10 mouse cellular contexts compared by ENCODE assay signal in the genomic region with DNA sequence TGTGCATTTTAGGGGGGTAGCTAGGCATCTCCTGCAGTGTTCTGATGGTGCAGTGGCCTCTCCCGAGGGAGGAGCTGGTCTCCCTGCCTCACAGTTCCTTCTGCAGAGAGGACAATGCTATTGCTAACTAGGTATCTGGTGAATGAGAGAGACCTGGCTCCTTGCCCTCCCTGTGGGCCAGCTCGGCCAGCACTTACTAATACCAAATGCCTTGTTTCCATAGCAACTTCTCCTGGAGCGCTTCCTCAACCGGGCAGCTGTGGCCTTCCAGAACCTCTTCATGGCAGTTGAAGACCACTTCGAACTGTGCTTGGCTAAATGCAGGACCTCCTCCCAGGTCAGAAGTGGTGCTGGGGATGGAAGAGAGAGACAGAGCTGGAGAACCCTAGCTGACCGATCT. TPM values are rescaled to one million over a fixed set of nuclear protein-coding genes. Genes with fewer than 3 reads are reported as not detected.
DNase-seq lines count a peak whose midpoint lies in the region; TF ChIP-seq lines count a peak whose summit lies in the region.
"Had no signal": no experiment of that assay in that cellular context is flagged by ENCODE, and none has a peak within 500 bp of the region (broad histone marks: within the 10 kb centered on the region; RNA-seq: fewer than 3 reads in every experiment).

No protein-coding gene starts in this region.

- intact Hi-C loops in left cerebral cortex, postnatal 4 days (cut with DNase I) = no loop called here
- intact Hi-C loops in left cerebral cortex, adult 2 months (cut with DNase I) = no loop called here

- no peak overlapping the region for H3K27ac ChIP-seq in left cerebral cortex, adult 2 months
- H3K27ac ChIP-seq: kidney, embryonic 15.5 days had no signal

- DNase-seq in gastrocnemius, postnatal 10 days = peak; percentile 26
- DNase-seq in gastrocnemius, postnatal 25 days = no peak
- DNase-seq in left cerebral cortex, postnatal 4 days = peak; percentile 72
- DNase-seq in left cerebral cortex, adult 2 months (ENCODE audit: extremely low spot score in 1 of 2, low spot score in 2 of 2) = no peak
- peak; percentile 50 for DNase-seq in brain, adult 2 months (ENCODE audit: low read depth, low spot score)
- DNase-seq in layer of hippocampus, postnatal 10 days (ENCODE audit: low spot score in 2 of 2) = peak; percentile 41 to 57
- no peak for DNase-seq in frontal cortex, postnatal 14 days (ENCODE audit: low spot score in 2 of 2)
- DNase-seq in thymus, adult 18-20 months = no peak

- no peak for TF ChIP-seq CTCF in left cerebral cortex, adult 2 months (IDR thresholded peaks at IDR 0.05)

- H3K4me3 ChIP-seq in left cerebral cortex, adult 2 months = no peak overlapping the region
- H3K4me3 ChIP-seq: erythroblast, embryonic 14.5 days; kidney, embryonic 15.5 days had no signal

RNA-seq across cellular contexts. Expression of a gene that starts 14.1 kb away (rescaled TPM):
- 1 to 10 TPM; 3.2 TPM for total RNA-seq in gastrocnemius, postnatal 10 days (2021)
- 1 to 10 TPM; 3.8 to 4.1 TPM for total RNA-seq in gastrocnemius, postnatal 25 days (2021)
- total RNA-seq in left cerebral cortex, postnatal 4 days (2021) = 10 to 100 TPM; 22.8 to 23.8 TPM
- total RNA-seq in left cerebral cortex, adult 2 months (2021) = 10 to 100 TPM; 13.3 to 14.9 TPM
- 10 to 100 TPM; 18.4 to 19.5 TPM for total RNA-seq in layer of hippocampus, postnatal 10 days (2021)

RNA-seq across cellular contexts. Expression of a gene that starts 14.2 kb away (rescaled TPM):
- total RNA-seq in gastrocnemius, postnatal 10 days (2021) = 1 to 10 TPM; 1.6 to 1.9 TPM
- 1 to 10 TPM in 1 of 2 experiments, under 1 TPM in 1; 1.00 to 1.1 TPM for total RNA-seq in gastrocnemius, postnatal 25 days (2021)
- 10 to 100 TPM; 77.0 to 91.2 TPM for total RNA-seq in left cerebral cortex, postnatal 4 days (2021)
- total RNA-seq in left cerebral cortex, adult 2 months (2021) = 10 to 100 TPM; 65.1 to 78.8 TPM
- total RNA-seq in layer of hippocampus, postnatal 10 days (2021) = 10 to 100 TPM; 85.9 to 91.1 TPM

Comparison
In these comparisons a context has a peak if more than half of its experiments do, and no peak if none do; other contexts are left out.
1. DNase-seq: peak in gastrocnemius, postnatal 10 days (single experiment), left cerebral cortex, postnatal 4 days (single experiment), brain, adult 2 months (single experiment) and layer of hippocampus, postnatal 10 days (2 of 2); none in gastrocnemius, postnatal 25 days (single experiment), left cerebral cortex, adult 2 months (0 of 2), frontal cortex, postnatal 14 days (0 of 2) and thymus, adult 18-20 months (0 of 2).
2. RNA of a gene that starts 14.2 kb away (total RNA-seq): 77.0 to 91.2 TPM in left cerebral cortex, postnatal 4 days, 85.9 to 91.1 TPM in layer of hippocampus, postnatal 10 days and 65.1 to 78.8 TPM in left cerebral cortex, adult 2 months; 1.6 to 1.9 TPM in gastrocnemius, postnatal 10 days and 1.00 to 1.1 TPM in gastrocnemius, postnatal 25 days; every median in the first group is over 10 times any median in the second.